Mouse (Mus musculus): ENCODE results near the gene Setx.

Setx gene

DNA sequence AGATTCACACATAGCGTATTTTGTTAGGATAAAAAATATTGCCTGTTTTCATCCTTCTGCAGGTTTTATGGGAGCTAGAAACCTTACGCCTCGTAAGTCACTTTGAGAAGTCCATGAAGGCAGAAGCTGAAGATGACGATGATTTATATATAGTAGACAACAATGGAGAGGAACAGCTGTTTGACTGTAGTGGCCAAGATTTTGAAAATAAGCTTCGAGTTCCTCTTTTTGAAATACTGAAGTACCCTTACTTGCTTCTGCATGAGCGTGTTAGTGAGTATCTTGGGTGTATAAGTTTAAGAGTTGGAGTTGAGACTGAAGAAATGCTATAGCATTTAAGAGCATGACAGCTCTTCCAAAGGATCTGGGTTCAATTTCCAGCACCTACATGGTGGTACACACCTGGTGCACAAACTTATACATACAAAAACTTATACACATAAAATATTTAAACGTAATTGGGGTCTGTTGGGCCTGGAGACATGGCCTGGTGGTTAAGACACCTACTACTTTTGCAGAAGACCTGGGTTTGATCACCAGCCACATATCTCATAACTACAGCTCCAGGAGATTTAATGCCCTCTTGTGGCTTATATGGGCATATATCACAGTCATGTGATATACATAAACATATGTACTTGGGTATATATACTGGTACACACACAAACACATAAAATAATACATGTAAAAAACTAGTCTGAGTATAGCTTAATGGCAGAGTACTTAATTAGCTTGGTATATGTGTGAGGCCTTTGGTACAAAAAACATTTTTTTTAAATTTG is 6.3 kb downstream of the Setx start:
- in situ Hi-C loops (cut with MboI, MseI) = no loop called here

DNA sequence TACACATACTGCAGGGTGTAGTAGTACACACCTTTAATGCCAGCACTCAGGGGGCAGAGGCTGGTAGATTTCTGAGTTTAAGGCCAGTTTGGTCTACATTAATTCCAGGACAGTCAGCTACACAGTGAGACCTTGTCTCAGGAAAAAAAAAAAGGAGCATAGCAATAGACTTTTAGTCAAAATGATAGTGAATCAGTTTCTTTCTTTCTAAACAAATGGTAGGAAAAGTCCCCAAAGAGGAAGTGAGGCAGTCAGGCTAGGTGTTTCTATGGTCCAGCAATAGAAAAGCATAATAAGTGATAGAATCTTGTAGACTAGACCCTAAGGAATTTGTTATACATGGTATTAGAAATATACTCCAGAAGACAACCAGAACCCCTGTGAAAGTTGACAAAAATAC is 11.2 kb downstream of the Setx start:
- in situ Hi-C loops (cut with MboI, MseI) = no loop called here

DNA sequence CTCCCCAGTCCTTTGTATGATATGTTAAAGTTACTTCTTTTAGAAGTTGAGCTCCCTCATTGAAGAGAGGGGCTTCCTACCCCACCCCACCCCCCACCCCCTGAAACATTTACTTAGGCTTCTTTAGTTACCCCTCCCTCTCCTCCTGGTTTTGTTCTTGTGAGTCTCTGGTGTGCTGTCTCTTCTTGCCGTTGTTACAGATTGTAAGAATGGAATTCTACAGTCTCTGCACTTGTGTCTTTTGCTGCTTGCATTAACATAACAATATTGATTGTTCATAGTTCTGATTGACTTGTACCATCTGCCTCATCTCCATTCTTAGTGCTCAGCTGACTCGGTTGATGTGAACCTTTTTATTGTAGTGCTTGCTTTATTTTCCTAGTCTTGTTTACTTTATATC is 28.0 kb downstream of the Setx start:
- in situ Hi-C loops (cut with MboI, MseI) = loop anchor here in 1 of 2 experiments (10.0 kb wide), 1 partner anchor 863 kb away; no protein-coding TSS in a partner anchor

DNA sequence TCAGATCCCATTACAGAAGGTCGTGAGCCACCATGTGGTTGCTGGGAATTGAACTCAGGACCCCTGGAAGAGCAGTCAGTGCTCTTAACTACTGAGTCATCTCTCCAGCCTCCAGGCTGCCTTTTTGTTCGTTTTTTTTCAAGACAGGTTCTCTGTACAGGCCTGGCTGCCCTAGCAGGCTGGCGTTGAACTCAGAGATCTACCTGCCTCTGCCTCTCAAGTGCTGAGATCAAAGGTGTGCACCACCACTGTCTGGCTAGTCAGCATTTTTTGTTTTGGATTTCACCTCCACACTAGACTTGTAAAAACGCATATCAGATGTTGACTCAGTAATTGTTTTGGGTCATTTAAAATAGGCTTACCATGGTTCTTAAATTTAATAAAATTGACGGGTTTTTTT is 44.1 kb downstream of the Setx start:
- in situ Hi-C loops (cut with MboI, MseI) = loop anchor here (10.0 kb wide), 2 partner anchors 847 to 1157 kb away; no protein-coding TSS in a partner anchor

DNA sequence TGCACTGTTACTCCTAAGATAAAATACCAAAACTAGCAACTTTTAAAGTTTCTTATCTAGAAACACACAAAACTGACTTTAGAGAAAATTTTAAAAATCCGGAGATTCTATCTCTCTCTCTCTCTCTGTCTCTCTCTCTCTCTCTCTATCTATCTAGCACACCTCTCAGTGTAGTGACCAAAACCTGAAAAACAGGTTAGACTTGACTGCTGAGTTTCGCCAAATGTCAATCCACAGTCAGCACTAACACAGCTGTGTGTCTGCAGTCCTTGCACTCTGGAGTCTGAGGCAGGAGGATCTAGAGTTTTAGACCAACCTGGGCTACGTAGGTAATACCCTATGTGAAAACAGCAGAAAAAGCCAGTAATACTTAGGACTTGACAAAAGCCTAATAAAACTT is 50.9 kb downstream of the Setx start:
- in situ Hi-C loops (cut with MboI, MseI) = no loop called here

DNA sequence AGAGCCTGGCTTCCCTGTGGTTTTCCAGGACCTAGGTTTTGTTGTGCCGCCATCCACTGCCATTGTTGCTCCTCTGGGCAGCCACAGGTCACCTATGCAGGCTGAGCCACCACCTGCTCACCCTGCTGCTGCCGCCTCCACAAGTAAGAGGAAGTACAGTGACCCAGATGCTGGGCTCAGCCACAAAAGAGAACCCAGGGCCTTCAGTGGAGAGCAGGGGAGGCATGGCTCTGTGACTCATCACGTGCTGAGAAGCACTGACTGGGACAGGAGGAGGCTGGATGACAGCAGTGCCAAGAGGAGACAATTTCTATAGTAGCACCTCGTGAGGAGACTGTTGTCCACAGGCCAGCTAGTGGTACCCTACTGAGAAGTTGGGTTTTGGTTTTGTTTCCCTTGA is 55.8 kb downstream of the Setx start:
- in situ Hi-C loops (cut with MboI, MseI) = loop anchor here in 1 of 2 experiments (10.0 kb wide), 1 partner anchor 825 kb away; no protein-coding TSS in a partner anchor

DNA sequence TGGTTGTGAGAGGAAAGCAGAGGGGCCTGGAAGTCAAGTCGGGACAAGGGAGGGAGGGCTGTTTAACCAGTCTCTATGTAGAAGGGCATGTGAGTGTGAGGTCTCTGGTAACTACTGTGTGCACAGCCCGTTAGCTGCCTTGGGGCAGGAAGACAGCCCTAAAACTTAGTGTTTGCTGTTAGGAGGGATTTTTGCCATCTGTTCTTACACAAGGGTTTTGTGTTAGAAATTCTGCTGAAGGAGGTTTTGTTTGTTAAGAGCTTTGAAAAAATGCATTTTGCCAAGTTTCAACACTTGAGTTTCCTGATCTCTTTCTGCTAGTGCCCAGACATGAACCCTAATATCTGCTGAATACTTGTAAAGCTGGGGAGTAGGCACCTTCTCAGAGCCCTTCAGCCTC is 57.1 kb downstream of the Setx start:
- in situ Hi-C loops (cut with MboI, MseI) = loop anchor here in 1 of 2 experiments (10.0 kb wide), 1 partner anchor 824 kb away; no protein-coding TSS in a partner anchor

DNA sequence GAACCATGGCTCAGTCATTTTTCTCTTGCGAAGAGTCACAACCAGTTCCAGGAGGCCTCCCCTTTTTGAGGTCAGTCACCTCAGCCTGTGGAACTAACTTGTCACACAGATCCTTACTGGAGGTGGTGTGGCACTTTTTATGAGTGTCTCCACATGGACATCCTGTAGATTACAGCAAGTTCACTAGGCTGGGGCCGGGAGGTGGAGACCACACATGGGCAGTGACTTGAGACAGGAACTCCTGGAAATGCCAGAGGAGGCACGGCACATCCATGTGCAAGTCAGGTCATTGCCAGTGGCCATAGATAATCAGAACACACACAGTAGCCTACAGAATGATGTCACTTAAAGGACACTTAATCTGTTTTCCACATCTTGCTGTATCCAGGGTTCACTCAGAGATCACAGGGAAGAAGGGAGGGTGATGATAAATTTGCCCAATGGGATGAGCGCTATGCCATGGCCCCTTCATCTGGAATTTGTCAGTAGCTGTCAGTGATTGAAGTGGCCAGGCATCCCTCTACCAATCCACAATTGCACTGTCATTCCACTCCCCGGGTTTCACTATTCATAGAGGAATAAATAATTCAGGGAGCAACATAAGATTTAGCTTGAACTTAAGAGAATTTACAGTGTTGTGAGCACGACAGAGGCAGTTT is 59.4 kb downstream of the Setx start:
- in situ Hi-C loops (cut with MboI, MseI) = loop anchor here in 1 of 2 experiments (10.0 kb wide), 1 partner anchor 821 kb away; no protein-coding TSS in a partner anchor

DNA sequence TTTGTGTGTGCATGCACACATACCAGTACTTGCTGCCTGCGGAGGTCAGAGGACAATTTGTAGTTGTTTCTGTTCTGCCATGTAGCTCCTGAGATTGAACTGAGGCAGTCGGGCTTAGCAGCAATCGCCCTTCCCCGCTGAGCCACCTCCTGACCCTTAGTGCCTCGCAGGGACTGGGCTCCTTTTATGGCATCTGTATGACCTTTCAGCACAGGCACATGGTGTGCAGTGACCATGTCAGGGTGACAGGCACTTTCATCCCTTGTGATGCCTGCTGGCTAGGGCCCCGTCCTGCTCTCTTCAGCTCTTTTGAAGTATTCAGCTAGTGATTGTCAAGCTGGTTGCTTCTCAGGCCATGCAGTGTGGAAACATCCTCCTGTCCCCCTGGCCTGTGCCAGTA is 62.2 kb downstream of the Setx start:
- in situ Hi-C loops (cut with MboI, MseI) = loop anchor here in 1 of 2 experiments (10.0 kb wide), 1 partner anchor 819 kb away; no protein-coding TSS in a partner anchor

DNA sequence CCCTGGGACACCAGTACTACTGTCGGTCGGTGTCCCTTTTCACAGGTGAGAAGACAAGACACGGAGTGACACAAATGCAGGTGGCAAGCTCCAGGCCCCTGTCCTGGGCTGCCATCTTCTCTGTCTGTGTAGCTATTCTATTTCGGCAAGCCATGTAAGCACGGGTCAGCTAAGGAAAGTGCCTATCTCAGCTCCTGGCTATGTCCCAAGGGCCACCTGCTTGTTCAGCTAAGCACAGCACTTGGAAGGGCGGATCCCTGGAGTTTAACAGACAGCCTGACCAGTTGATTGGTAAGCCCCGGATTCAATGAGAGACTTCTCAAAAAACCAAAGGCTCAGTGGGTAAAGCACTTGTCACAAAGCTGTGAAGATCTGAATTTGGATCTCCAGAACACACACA is 66.4 kb downstream of the Setx start:
- in situ Hi-C loops (cut with MboI, MseI) = no loop called here

DNA sequence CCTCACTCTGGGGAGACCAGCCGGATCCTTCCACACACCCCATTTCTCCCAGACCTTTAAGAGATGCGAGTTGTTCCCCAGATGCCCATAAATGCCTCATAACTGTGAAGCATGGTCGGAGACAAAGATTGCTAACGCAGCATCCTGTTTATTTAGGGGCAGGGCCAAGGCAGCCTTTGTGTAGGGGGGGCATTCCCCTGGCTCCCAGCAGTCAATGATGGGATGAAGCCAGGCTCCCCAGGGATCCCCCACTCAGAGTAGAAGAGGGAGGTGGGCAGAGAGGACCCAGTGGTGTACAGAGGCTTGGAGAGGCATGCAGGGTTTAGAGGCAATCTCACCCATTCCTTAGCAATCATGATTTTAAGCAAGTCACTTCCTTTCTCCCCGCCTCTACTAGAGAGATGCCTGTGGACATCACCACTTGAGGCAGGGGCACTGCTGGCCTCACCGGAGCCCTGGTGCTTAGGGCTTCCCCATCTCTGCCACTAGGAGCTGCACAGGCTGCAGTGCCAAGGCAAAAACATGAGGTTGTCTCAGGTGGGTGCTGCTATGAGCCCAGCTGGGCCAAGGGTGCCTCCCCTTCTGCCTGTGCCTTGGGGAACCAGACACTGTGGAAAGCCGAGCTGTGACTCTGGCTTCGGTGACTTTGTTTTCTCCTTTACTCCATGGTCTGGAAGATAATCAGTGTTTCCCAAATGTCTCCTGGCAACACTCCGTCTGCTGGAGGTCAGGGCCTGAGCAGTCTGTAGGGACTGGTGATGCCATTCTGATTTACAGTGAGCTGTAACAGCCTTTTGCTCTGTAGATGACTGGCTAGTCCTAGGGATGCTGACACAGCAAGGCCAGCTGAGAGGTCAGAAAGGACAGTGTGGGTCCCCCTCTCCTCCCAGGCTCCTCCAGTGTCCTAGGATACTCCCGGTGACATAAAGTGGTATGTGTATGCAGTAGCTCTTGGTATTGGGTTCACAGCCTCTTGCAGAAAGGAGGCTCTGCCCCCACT is 67.5 kb downstream of the Setx start:
- in situ Hi-C loops (cut with MboI, MseI) = no loop called here

DNA sequence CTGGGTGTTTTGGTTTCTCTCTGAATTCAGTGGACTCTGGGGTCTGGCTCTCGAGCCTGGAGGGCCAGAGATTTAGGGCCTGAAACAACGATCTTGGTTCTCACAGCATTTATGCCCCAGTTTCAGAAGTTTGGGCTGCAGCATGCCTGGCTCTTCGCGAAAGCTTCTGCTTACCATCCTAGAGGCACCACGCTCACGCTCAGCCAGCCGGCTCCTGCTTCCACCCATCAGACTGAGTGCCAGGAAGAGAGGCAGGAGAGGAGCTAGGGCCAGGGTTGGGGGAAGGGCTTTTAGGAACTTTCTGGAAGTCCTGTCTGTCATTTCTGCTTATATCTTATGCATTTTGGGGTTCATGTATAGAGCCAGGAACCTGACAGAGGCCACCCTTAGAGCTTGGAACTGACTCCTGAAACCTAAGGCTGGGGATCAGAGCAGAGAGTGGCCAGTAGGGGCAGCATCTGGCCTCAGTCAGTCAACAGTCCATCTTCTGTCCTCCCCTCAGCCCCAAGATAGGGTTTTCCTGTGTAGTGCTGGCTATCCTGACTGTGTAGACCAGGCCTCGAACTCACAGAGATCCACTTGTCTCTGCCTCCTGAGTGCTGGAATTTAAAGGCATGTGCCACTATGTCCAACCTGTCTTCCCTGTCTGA is 68.8 kb downstream of the Setx start:
- in situ Hi-C loops (cut with MboI, MseI) = no loop called here

DNA sequence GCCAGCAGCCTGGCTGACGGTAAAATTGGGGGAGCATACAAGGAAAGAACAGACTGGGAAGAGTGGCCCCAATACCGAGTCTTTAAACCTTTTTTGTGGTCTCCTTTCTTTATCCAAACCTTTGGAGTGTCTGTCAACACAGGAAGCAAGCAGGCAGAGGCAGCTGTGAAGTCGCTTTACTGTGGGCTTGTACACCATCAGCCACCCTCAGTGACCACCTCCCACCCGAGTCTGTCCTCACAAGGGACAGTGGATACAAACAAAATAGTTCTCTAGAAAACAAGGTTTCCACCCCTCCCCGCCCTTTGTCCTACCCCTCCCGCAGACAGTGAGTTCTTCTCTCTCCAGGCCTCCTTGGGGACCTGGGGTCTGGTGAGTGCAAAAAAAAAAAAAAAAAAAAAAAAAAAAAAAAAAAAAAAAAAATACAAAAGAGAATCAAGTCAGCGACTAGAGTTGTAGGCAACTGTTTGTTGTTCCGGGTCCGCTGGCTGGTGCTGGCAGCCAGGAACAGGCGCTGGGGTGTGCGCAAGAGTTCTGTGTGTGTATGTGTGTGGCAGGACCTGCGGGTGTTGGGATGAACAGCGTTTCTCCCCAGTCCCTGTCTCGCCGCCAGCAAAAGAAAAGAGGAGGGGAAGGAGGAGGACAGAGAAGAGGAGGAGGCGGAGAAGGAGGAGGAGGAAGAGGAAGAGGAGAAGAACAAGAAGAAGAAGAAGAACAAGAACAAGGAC is 70.0 kb downstream of the Setx start:
- in situ Hi-C loops (cut with MboI, MseI) = no loop called here

DNA sequence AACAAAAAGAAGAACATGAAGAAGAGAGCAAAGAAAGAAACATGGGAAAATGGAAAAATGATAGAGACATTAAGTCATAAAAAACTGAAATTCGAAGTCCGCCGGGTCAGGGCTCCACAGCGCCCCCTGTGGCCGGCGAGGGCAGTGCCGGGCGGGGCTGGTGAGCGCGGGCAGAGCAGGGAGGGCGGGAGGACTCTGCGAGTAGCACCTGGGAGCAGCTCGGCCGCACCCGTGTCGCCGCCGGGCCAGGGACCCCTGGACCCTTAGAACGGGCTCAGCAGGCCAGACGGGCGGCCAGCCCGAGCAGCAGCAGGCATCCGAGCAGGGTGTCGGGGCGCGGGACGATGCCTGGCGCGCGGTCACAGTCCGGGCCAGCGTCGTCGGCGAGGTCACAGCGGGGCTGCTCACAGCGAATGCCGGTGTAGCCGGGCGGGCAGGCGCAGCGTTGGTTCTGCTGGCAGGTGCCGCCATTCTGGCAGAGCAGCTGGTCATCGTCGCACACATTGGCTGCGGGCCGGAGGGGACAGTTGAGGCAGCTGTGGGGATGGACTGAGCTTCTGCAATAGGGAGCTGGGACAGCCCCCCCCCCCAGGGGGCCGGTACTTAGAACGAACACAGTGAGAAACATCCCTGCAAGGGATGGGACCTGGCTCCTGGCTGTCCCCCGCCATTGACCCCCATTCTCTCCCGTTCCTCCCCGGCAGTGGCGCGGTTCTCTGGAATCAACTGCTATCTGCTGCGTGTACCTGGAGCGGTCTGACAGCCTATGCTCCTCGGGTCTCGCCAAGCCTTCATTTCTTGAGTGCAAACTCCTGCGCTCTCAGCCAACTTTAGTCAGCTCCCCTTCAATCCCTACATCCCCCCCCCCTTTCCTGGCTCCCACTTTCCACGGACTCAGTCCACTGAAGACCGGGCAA is 70.8 kb downstream of the Setx start:
- in situ Hi-C loops (cut with MboI, MseI) = no loop called here

DNA sequence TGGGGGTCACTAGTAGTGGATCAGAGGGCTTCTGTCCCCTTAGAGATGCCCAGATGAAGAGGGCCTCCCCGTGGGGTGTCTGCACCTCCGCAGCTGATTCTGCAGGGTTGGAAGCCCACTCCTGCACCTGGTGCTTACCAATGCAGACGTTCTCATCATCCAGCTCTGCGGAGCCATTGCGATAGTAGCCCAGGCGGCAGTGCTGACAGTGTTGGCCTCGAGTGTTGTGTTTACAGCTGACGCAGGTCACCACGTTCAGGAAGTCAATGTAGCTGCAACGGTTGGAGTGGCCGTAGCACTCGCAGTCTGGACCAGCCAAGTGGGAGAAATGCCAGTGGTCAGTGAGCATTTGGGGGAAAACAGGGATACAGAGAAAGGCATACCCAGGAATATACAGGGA is 72.9 kb downstream of the Setx start:
- in situ Hi-C loops (cut with MboI, MseI) = no loop called here

DNA sequence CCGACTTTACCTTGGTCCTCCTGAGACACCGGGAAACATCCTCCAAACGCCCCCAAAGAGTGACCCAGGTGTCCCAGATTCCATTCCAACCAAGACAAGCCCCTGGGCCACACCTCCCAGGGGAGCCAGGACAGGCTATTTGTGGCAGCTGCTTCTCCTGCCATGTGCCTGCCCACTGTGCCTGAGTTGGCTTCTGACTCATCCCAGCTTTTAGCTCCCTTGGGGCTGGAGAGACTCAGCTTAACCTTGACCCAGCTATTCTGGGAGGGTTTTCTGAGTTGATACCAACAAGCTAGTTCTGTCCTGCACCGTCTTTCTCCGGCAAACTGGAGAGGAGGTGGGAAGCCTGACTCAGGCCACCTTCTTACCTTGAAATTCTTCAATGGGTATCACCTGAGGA is 74.5 kb downstream of the Setx start:
- in situ Hi-C loops (cut with MboI, MseI) = no loop called here

DNA sequence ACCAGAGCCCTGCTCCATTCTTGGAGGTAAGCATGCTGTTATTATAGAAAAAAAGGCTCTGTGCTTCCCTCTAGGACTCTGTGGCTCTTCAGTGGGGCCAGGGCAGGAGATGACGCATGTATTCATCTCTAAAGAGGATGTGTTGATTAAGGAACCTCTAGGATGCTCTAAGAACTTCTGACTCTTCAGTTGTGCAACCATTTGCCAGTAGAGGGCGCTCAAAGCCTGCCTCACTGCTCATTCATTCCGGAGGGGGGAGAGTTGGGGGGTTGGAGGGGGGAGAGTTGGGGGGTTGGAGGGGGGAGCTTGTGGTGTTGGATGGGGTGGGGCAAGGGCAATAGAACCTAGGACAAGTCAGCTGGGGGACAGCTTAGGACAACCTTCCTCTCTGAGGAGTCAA is 75.9 kb downstream of the Setx start:
- in situ Hi-C loops (cut with MboI, MseI) = loop anchor here in 1 of 2 experiments (25.0 kb wide), 1 partner anchor 362 kb away; no protein-coding TSS in a partner anchor

DNA sequence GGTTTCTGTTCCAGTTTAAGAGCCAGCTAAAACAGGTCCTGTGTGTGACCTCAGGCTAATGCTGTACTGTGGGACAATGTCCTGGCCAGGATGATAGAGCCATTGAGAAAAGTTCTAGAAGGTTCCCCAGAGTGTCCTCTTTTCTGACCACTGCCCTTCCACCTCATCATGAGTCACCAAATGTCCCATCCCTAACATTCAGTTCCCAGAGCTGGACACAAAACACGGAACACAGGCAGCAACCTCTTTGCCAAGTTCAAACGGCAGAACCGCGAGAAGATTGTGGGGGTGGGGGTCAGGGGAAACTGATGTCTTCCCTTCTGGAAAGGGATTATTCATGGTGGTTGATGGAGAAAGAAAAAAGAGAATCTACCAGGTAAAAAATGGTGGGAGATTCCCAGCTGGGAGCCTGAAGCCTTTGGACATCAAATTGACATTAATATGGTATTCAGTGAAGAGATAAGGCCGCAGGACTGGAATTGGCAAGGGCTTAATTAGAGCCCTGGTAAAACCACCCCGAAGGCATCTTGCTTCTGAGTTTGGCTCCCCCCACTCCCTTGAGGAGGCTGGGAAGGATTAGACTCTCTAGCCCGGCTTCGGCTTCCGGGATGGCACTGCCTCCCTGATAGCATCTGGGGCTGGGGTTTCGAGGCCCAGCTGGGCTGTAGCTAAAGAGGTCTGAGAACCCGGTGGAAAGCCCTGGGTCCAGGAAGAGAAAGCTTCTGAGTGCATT is 77.4 kb downstream of the Setx start:
- in situ Hi-C loops (cut with MboI, MseI) = loop anchor here in 1 of 2 experiments (25.0 kb wide), 1 partner anchor 361 kb away; no protein-coding TSS in a partner anchor
